Mouse (Mus musculus) midbrain, postnatal 0 days (tissue): ENCODE data around the gene Dnah3. TPM values are rescaled to one million over a fixed set of nuclear protein-coding genes. Genes with fewer than 3 reads are reported as not detected.

ENCODE experiments used
- ATAC-seq: fragments of 200-750 bp; cut with Nextera tagmentation; 2 replicates; pipeline ENCODE4 v1.8.0; 2017; ENCODE audit warnings: moderate number of reproducible peaks, mild to moderate bottlenecking, moderate TSS enrichment, moderate library complexity; ENCODE audit not compliant: low FRiP score
- DNase-seq: peaks from one replicate; pipeline ENCODE4 v3.0.0-alpha.2; 2015; ENCODE audit warnings: low spot score
- H3K27ac ChIP-seq: fragments of 300-500 bp; sonication (generic); 2 replicates; pipeline ENCODE4 v1.5.1; 2014; ENCODE audit warnings: low read depth, mild to moderate bottlenecking, low read length, mixed read lengths
- H3K27me3 ChIP-seq: fragments of 300-500 bp; sonication (generic); 2 replicates; pipeline ENCODE4 v1.6.1; 2014; ENCODE audit warnings: low read length, control low read depth, mixed read lengths; ENCODE audit not compliant: insufficient read depth
- H3K36me3 ChIP-seq: fragments of 300-500 bp; sonication (generic); 2 replicates; pipeline ENCODE4 v1.6.1; 2014; ENCODE audit warnings: low read length, control low read depth, mixed read lengths; ENCODE audit not compliant: insufficient read depth
- H3K4me1 ChIP-seq: fragments of 300-500 bp; sonication (generic); 2 replicates; pipeline ENCODE4 v1.6.1; 2014; ENCODE audit warnings: mild to moderate bottlenecking, control low read depth, antibody characterized with exemption, low read length, mixed read lengths; ENCODE audit not compliant: insufficient read depth
- H3K4me2 ChIP-seq: fragments of 300-500 bp; sonication (generic); 2 replicates; pipeline ENCODE4 v1.6.1; 2014; ENCODE audit warnings: low read depth, mild to moderate bottlenecking, low read length, mixed read lengths; ENCODE audit not compliant: poor library complexity, severe bottlenecking
- H3K4me3 ChIP-seq: fragments of 300-500 bp; sonication (generic); 2 replicates; pipeline ENCODE4 v1.5.1; 2014; ENCODE audit warnings: low read depth, mild to moderate bottlenecking, low read length, moderate library complexity
- H3K9ac ChIP-seq: fragments of 300-500 bp; sonication (generic); replicated peaks from 2 replicates; pipeline ENCODE4 v1.6.1; 2014; ENCODE audit warnings: mild to moderate bottlenecking, low read length, moderate library complexity, mixed read lengths; ENCODE audit not compliant: poor library complexity, severe bottlenecking
- H3K9me3 ChIP-seq: fragments of 300-500 bp; sonication (generic); 2 replicates; pipeline ENCODE4 v1.6.1; 2016; ENCODE audit warnings: low read length, control low read depth
- CTCF ChIP-seq: IDR thresholded peaks from 2 replicates; pipeline ENCODE4 v1.5.1; 2016; ENCODE audit warnings: antibody characterized with exemption, mild to moderate bottlenecking
- WGBS: fragments of 180-500 bp; shearing (Covaris S2); extraction: QIAGEN DNeasy Blood & Tissue Kit; methylation state at CpG from one replicate; pipeline ENCODE4 v1.1.7; 2014; 5-methylcytosine and 5-hydroxymethylcytosine counted together
- polyA plus RNA-seq: library from polyadenylated mRNA; unstranded; fragments of >200 nt; fragmentation: Nextera tagmentation; extraction: Ambion mirVana; gene quantifications from 2 replicates; pipeline ENCODE4 v1.2.1, GENCODE M21; 2015
- total RNA-seq: library from RNA; depleted of rRNA; stranded (reverse); fragments of >200 nt; gene quantifications from 2 replicates; pipeline ENCODE4 v1.2.3, GENCODE M21; 2014

The Dnah3 gene
- total and polyA plus RNA-seq, 2 experiments from 2014 or later: 0.15 to 2.8 TPM

DNA sequence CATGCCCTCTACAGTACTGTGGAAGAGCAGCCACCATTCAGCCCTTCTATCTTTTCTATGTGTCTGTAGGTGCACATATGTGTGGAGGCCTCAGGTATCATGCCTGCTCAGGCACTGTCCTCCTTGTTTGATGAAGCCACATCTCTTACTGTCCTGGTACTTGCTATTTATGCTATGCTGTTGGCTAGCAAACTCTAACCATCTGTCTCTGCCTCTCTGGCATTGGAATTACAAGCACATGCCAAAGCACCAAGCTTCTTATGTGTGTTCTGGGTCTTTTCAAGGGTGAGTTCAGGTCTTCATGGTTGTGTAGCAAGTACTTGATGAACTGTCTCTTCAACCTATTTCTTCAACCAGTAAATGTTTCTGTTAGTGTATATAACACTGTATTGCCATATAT, 158.8 kb downstream of the Dnah3 start:
- Histone ChIP-seq H3K4me3 (no peak overlapping the region), H3K9ac (no peak overlapping the region), H3K27ac (no peak overlapping the region), H3K9me3 (no peaks in the 10 kb centered on the region), H3K4me1 (no peaks in the 10 kb centered on the region), H3K36me3 (no peaks in the 10 kb centered on the region), H3K4me2 (no peak overlapping the region), H3K27me3 (no peaks in the 10 kb centered on the region)
- ATAC-seq (no peak), DNase-seq (no peak)
- no peak for TF ChIP-seq CTCF

DNA sequence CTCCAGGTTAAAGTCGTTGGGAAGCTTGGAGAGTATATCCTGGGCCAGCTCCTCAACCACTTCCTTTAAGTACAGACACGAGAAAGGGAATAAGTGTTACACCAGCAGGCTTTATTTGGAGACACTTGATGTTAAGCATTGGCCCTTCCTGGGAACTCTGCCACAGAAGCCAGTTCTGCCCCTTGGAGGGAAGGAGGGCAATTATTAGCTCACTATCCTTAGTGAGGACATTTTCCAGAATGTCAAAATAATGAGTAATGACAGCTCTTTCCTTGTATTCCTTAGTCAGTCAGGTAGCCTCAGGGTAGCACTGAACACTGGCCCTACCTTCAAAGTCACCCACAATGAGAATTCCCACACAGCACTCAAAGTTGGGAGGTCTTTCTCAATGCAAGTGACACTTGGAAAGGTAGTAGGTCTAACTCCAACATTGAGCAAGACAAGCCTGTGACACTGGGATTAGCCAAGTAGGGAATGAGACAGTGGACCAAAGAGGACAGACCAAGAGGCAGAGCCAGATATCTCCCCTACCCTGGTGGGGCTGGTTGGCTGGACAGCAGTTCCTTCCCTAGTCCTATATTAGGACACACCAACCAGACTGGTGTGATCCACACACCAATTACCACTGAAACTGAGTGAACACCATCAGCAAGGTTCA, 166.2 kb downstream of the Dnah3 start:
- ATAC-seq (no peak), DNase-seq (no peak)
- Histone ChIP-seq H3K4me1 (no peaks in the 10 kb centered on the region), H3K27ac (no peak overlapping the region), H3K36me3 (no peaks in the 10 kb centered on the region), H3K4me2 (no peak overlapping the region), H3K9me3 (no peaks in the 10 kb centered on the region), H3K9ac (no peak overlapping the region), H3K4me3 (no peak overlapping the region), H3K27me3 (no peaks in the 10 kb centered on the region)
- TF ChIP-seq CTCF: no peak
- WGBS: 65% methylated on average over 2 of the region's 2 CpGs

DNA sequence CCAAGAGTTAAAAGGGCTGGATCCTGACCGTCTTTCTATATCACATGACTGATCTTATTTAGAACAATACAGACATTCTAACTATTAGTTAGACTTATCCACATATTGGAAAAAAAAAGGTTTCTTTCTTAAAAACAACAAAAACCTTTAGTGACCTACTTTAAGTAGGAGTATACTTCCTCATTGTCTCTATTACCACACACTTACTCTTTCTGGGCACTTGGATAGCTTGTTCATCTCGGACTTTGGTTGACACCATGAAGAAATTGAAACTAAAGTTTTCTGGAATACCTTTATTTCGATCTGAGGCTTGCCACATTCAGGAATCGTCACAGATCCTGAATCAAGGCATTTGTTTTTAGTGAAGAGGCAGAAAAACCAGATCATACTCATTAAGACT, 174.0 kb downstream of the Dnah3 start:
- H3K9me3 ChIP-seq: no peaks in the 10 kb centered on the region
- 85% methylated on average over 4 of the region's 4 CpGs for WGBS
- ATAC-seq: no peak
- H3K4me2 ChIP-seq: no peak overlapping the region
- H3K27me3 ChIP-seq: no peaks in the 10 kb centered on the region
- no peak for TF ChIP-seq CTCF
- no peak overlapping the region for H3K4me3 ChIP-seq
- no peaks in the 10 kb centered on the region for H3K36me3 ChIP-seq
- H3K9ac ChIP-seq: no peak overlapping the region
- no peak for DNase-seq
- H3K27ac ChIP-seq: no peak overlapping the region
- H3K4me1 ChIP-seq: no peaks in the 10 kb centered on the region

DNA sequence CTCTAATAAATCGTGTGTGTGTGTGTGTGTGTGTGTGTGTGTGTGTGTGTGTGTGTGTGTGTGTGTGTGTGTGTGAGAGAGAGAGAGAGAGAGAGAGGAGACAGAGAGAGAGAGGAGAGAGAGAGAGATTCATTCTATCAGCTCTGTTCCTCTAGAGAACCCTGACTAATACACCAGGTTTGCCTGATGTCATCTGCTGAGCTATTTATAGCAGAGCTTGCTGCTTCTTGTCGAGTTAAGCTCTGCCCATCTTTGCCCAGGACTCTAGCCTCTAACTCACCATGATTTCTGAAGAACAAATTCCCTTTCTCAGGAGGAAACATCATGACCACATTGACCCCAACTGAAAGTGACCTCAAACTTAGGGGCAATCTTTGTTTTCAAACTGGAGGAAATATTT, 174.6 kb downstream of the Dnah3 start:
- peak; percentile 14 for DNase-seq
- Histone ChIP-seq H3K4me1 (no peaks in the 10 kb centered on the region), H3K27ac (no peak overlapping the region), H3K27me3 (no peaks in the 10 kb centered on the region), H3K36me3 (no peaks in the 10 kb centered on the region), H3K4me2 (no peak overlapping the region), H3K9me3 (no peaks in the 10 kb centered on the region), H3K4me3 (no peak overlapping the region), H3K9ac (no peak overlapping the region)
- no peak for ATAC-seq
- 48% methylated on average over 2 of the region's 2 CpGs for WGBS
- TF ChIP-seq CTCF: no peak

DNA sequence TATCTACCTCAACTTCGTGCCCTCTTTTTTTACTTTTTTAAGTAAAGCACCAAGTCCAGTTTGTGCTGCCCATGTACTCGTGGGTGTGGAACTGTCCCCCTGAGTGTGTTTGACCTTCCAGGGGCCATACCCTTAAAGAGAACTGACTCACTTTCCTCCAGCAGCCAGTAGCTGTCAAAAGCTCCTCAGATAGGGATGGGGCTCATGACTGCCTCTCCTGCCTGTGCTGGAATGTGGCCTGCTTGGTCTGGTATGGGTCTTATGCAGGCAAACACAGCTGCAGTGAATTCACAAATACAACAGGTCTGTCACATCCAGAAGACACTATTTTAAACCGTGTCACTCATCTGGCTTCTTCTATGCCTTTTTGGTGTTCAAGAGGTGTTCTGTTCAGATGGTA, 183.4 kb downstream of the Dnah3 start:
- H3K4me1 ChIP-seq: no peaks in the 10 kb centered on the region
- ATAC-seq (no peak), DNase-seq (no peak)
- no peak overlapping the region for H3K4me2 ChIP-seq
- no peaks in the 10 kb centered on the region for H3K9me3 ChIP-seq
- no peak overlapping the region for H3K27ac ChIP-seq
- H3K36me3 ChIP-seq: no peaks in the 10 kb centered on the region
- H3K4me3 ChIP-seq: no peak overlapping the region
- no peak for TF ChIP-seq CTCF
- H3K9ac ChIP-seq: no peak overlapping the region
- no peaks in the 10 kb centered on the region for H3K27me3 ChIP-seq
- 83% methylated on average over 3 of the region's 3 CpGs for WGBS

DNA sequence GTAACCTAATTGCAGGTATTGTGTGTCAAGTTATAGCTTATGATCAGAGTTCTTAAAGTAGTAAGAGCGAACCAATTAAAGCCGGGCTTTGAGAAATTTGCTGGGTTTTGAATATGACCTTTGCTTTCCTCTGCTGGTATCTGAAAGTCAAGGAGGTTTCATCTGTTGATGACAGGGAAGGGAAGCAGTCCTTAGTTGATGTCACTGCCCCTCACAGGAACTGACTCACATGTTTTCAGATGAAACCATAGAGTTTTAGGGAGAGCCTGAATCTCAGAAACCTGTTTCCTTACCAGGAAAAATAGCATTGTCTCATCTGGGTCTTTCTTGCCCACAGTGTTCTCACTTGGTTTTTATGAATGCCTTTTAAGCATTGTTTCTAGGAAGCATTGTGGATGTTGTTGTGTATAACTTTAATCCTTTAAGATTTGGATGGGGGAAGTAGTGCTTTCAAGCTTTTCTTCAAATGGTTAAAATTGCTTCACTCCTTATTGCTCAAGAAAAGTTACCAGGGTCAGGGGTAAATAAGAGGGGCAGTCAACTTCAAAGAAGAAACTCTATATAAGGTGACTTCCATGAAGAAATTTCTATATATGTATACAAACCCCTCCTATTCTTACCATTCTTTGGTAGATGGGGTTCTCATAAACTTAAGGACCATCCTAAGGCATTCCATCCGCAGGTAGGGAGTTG, 188.4 kb downstream of the Dnah3 start:
- Histone ChIP-seq H3K4me1 (no peaks in the 10 kb centered on the region), H3K9me3 (no peaks in the 10 kb centered on the region), H3K36me3 (no peaks in the 10 kb centered on the region), H3K27me3 (no peaks in the 10 kb centered on the region), H3K9ac (no peak overlapping the region), H3K4me2 (no peak overlapping the region), H3K27ac (no peak overlapping the region), H3K4me3 (no peak overlapping the region)
- 92% methylated on average over 3 of the region's 3 CpGs for WGBS
- DNase-seq: no peak
- no peak for TF ChIP-seq CTCF
- ATAC-seq: no peak
